ENCODE assay signal across 23 mouse cellular contexts in genomic region chr17:78889184-78889583, GRCm38 (mm10). TPM values are rescaled to one million over a fixed set of nuclear protein-coding genes. Genes with fewer than 3 reads are reported as not detected.
DNase-seq lines count a peak whose midpoint lies in the region; ATAC-seq and TF ChIP-seq lines count a peak whose summit lies in the region.
"Had no signal": no experiment of that assay in that cellular context is flagged by ENCODE, and none has a peak within 500 bp of the region (broad histone marks: within the 10 kb centered on the region; RNA-seq: fewer than 3 reads in every experiment).

No protein-coding gene starts in this region.

- H3K4me3 ChIP-seq in forebrain, embryonic 16.5 days (replicated peaks; ENCODE audit: low read length) = no peak overlapping the region
- no peak overlapping the region for H3K4me3 ChIP-seq in forebrain, embryonic 13.5 days
- H3K4me3 ChIP-seq in lung, embryonic 16.5 days (ENCODE audit: low read length) = no peak overlapping the region
- H3K4me3 ChIP-seq in hindbrain, postnatal 0 days (ENCODE audit: low read length) = no peak overlapping the region
- H3K4me3 ChIP-seq in gastrocnemius, adult 2 months = no peak overlapping the region
- H3K4me3 ChIP-seq: embryonic facial prominence, embryonic 10.5 days; heart, embryonic 15.5 days had no signal

- DNase-seq in lung, postnatal 10 days = no peak
- peak; percentile 96 to 97 for DNase-seq in cerebellum, postnatal 14 days
- peak; percentile 75 for DNase-seq in hindbrain, postnatal 0 days (ENCODE audit: low spot score)
- no peak for DNase-seq in gastrocnemius, adult 2 months
- no peak for DNase-seq in layer of hippocampus, postnatal 36 days
- DNase-seq: gastrocnemius, postnatal 25 days; kidney, adult 11 months; lung, adult 18-20 months; lung, postnatal 36 days; retina, postnatal 1 day; thymus, adult 2 months had no signal

- no peaks in the 10 kb centered on the region for H3K27me3 ChIP-seq in forebrain, embryonic 16.5 days (replicated peaks; ENCODE audit: control insufficient read depth, insufficient read depth, low read length)
- H3K27me3 ChIP-seq in forebrain, embryonic 13.5 days = no peaks in the 10 kb centered on the region
- no peaks in the 10 kb centered on the region for H3K27me3 ChIP-seq in lung, embryonic 16.5 days (ENCODE audit: control insufficient read depth, insufficient read depth, low read depth, low read length)
- H3K27me3 ChIP-seq in hindbrain, postnatal 0 days (ENCODE audit: insufficient read depth, low read length) = no peaks in the 10 kb centered on the region
- H3K27me3 ChIP-seq: heart, embryonic 15.5 days had no signal

- no peak for TF ChIP-seq CTCF in hindbrain, postnatal 0 days (IDR thresholded peaks at IDR 0.05; ENCODE audit: low read depth)
- no peak for TF ChIP-seq CTCF in gastrocnemius, adult 2 months (IDR thresholded peaks at IDR 0.05)

- H3K36me3 ChIP-seq in forebrain, embryonic 16.5 days (ENCODE audit: control insufficient read depth, insufficient read depth) = no peaks in the 10 kb centered on the region
- no peaks in the 10 kb centered on the region for H3K36me3 ChIP-seq in forebrain, embryonic 13.5 days (ENCODE audit: poor library complexity, severe bottlenecking)
- H3K36me3 ChIP-seq in lung, embryonic 16.5 days (ENCODE audit: control insufficient read depth, insufficient read depth, low read length) = no peaks in the 10 kb centered on the region
- no peaks in the 10 kb centered on the region for H3K36me3 ChIP-seq in hindbrain, postnatal 0 days (ENCODE audit: insufficient read depth, low read length)
- H3K36me3 ChIP-seq: embryonic facial prominence, embryonic 10.5 days; heart, embryonic 15.5 days had no signal

- WGBS in forebrain, embryonic 16.5 days = 33% methylated on average over 3 of the region's 3 CpGs
- 49% methylated on average over 3 of the region's 3 CpGs for WGBS in forebrain, embryonic 13.5 days
- 33% methylated on average over 3 of the region's 3 CpGs for WGBS in lung, embryonic 16.5 days
- 34% methylated on average over 3 of the region's 3 CpGs for WGBS in hindbrain, postnatal 0 days

- intact Hi-C loops in gastrocnemius, adult 2 months (cut with DNase I) = no loop called here

- ATAC-seq in forebrain, embryonic 16.5 days = peak; percentile 49
- ATAC-seq in forebrain, embryonic 13.5 days = no peak; the same call in 1 of the 2 replicates
- ATAC-seq in lung, embryonic 16.5 days (ENCODE audit: low read depth) = peak; percentile 51
- ATAC-seq in hindbrain, postnatal 0 days = peak; percentile 94

- H3K4me2 ChIP-seq in forebrain, embryonic 16.5 days (ENCODE audit: low read length) = no peak overlapping the region
- H3K4me2 ChIP-seq in forebrain, embryonic 13.5 days = no peak overlapping the region
- no peak overlapping the region for H3K4me2 ChIP-seq in lung, embryonic 16.5 days (ENCODE audit: low read depth, low read length)
- no peak overlapping the region for H3K4me2 ChIP-seq in hindbrain, postnatal 0 days (ENCODE audit: low read depth, low read length)
- H3K4me2 ChIP-seq: heart, embryonic 15.5 days had no signal

- H3K9me3 ChIP-seq in forebrain, embryonic 16.5 days (ENCODE audit: control insufficient read depth, low read length) = no peaks in the 10 kb centered on the region
- no peaks in the 10 kb centered on the region for H3K9me3 ChIP-seq in forebrain, embryonic 13.5 days (replicated peaks)
- H3K9me3 ChIP-seq in lung, embryonic 16.5 days (ENCODE audit: control insufficient read depth, low read length) = peaks cover 3% of the 10 kb centered on the region; the same call in 1 of the 2 replicates
- H3K9me3 ChIP-seq in hindbrain, postnatal 0 days (ENCODE audit: low read length) = no peaks in the 10 kb centered on the region
- H3K9me3 ChIP-seq: embryonic facial prominence, embryonic 10.5 days; heart, embryonic 15.5 days had no signal

- H3K4me1 ChIP-seq in forebrain, embryonic 16.5 days (replicated peaks; ENCODE audit: control insufficient read depth, insufficient read depth, low read length) = no peaks in the 10 kb centered on the region
- H3K4me1 ChIP-seq in forebrain, embryonic 13.5 days = no peaks in the 10 kb centered on the region
- no peaks in the 10 kb centered on the region for H3K4me1 ChIP-seq in lung, embryonic 16.5 days (replicated peaks; ENCODE audit: control insufficient read depth, insufficient read depth, low read length)
- H3K4me1 ChIP-seq in hindbrain, postnatal 0 days (ENCODE audit: insufficient read depth, low read length) = no peaks in the 10 kb centered on the region
- H3K4me1 ChIP-seq: embryonic facial prominence, embryonic 10.5 days; heart, embryonic 15.5 days had no signal

- H3K27ac ChIP-seq in forebrain, embryonic 16.5 days (ENCODE audit: low read length) = no peak overlapping the region
- H3K27ac ChIP-seq in forebrain, embryonic 13.5 days = no peak overlapping the region
- no peak overlapping the region for H3K27ac ChIP-seq in lung, embryonic 16.5 days (ENCODE audit: low read length)
- H3K27ac ChIP-seq in hindbrain, postnatal 0 days = no peak overlapping the region
- no peak overlapping the region for H3K27ac ChIP-seq in gastrocnemius, adult 2 months
- H3K27ac ChIP-seq: embryonic facial prominence, embryonic 10.5 days; heart, embryonic 15.5 days had no signal

- no peak overlapping the region for H3K9ac ChIP-seq in forebrain, embryonic 16.5 days (replicated peaks; ENCODE audit: low read depth, low read length)
- H3K9ac ChIP-seq in forebrain, embryonic 13.5 days = no peak overlapping the region
- no peak overlapping the region for H3K9ac ChIP-seq in lung, embryonic 16.5 days (ENCODE audit: low read length)
- no peak overlapping the region for H3K9ac ChIP-seq in hindbrain, postnatal 0 days (replicated peaks; ENCODE audit: low read length)
- H3K9ac ChIP-seq: heart, embryonic 15.5 days had no signal

RNA-seq across cellular contexts. Expression of gene Eif2ak2, which starts 6.8 kb away (rescaled TPM):
- polyA plus RNA-seq in forebrain, embryonic 16.5 days (2015; fragmentation: Nextera tagmentation; extraction: Ambion mirVana) = 2.2 and 3.1 TPM in 2 replicates
- polyA plus RNA-seq in forebrain, embryonic 13.5 days (2015; fragmentation: Nextera tagmentation; extraction: Ambion mirVana) = 5.2 and 5.5 TPM in 2 replicates
- polyA plus RNA-seq in lung, embryonic 16.5 days (2015; fragmentation: Nextera tagmentation; extraction: Ambion mirVana) = 10.6 and 11.0 TPM in 2 replicates
- total RNA-seq in hindbrain, postnatal 0 days (2014; rRNA removed) = 5.1 and 6.3 TPM in 2 replicates
- 5.1 and 7.8 TPM in 2 replicates for polyA plus RNA-seq in hindbrain, postnatal 0 days (2015; fragmentation: Nextera tagmentation; extraction: Ambion mirVana)
- total RNA-seq in gastrocnemius, adult 2 months (2021) = 1 to 10 TPM; 3.6 to 4.0 TPM
- total RNA-seq in layer of hippocampus, postnatal 36 days (2021) = 1 to 10 TPM; 4.3 to 4.8 TPM

RNA-seq across cellular contexts. Expression of gene Sult6b1, which starts 17.6 kb away (rescaled TPM):
- not detected in 2 replicates for polyA plus RNA-seq in forebrain, embryonic 16.5 days (2015; fragmentation: Nextera tagmentation; extraction: Ambion mirVana)
- polyA plus RNA-seq in forebrain, embryonic 13.5 days (2015; fragmentation: Nextera tagmentation; extraction: Ambion mirVana) = 0.14 TPM in 1 of 2 replicates, not detected in the other
- polyA plus RNA-seq in lung, embryonic 16.5 days (2015; fragmentation: Nextera tagmentation; extraction: Ambion mirVana) = 0.34 TPM in 1 of 2 replicates, not detected in the other
- total RNA-seq in hindbrain, postnatal 0 days (2014; rRNA removed) = not detected in 2 replicates
- polyA plus RNA-seq in hindbrain, postnatal 0 days (2015; fragmentation: Nextera tagmentation; extraction: Ambion mirVana) = 0.39 and 0.55 TPM in 2 replicates
- not detected for total RNA-seq in gastrocnemius, adult 2 months (2021)
- total RNA-seq in layer of hippocampus, postnatal 36 days (2021) = not detected
- total RNA-seq: common myeloid progenitor, adult 5-6 weeks; gastrocnemius, postnatal 25 days; heart, adult 8-10 months; layer of hippocampus, postnatal 14 days; left cerebral cortex, postnatal 25 days; liver, adult 2 months had no signal
- polyA plus RNA-seq: adrenal gland, adult 2 months; kidney, embryonic 16.5 days; liver, adult 2 months; thymus, adult 2 months had no signal

RNA-seq across cellular contexts. Expression of gene Cebpzos, which starts 27.1 kb away (rescaled TPM):
- polyA plus RNA-seq in forebrain, embryonic 16.5 days (2015; fragmentation: Nextera tagmentation; extraction: Ambion mirVana) = 100 and 108 TPM in 2 replicates
- polyA plus RNA-seq in forebrain, embryonic 13.5 days (2015; fragmentation: Nextera tagmentation; extraction: Ambion mirVana) = 114 and 133 TPM in 2 replicates
- 80.7 and 95.5 TPM in 2 replicates for polyA plus RNA-seq in lung, embryonic 16.5 days (2015; fragmentation: Nextera tagmentation; extraction: Ambion mirVana)
- 18.5 and 32.6 TPM in 2 replicates for total RNA-seq in hindbrain, postnatal 0 days (2014; rRNA removed)
- polyA plus RNA-seq in hindbrain, postnatal 0 days (2015; fragmentation: Nextera tagmentation; extraction: Ambion mirVana) = 140 and 149 TPM in 2 replicates
- 10 to 100 TPM; 36.5 to 48.7 TPM for total RNA-seq in gastrocnemius, adult 2 months (2021)
- 10 to 100 TPM; 26.8 to 27.6 TPM for total RNA-seq in layer of hippocampus, postnatal 36 days (2021)

RNA-seq across cellular contexts. Expression of gene Cebpz, which starts 47.7 kb away (rescaled TPM):
- polyA plus RNA-seq in forebrain, embryonic 16.5 days (2015; fragmentation: Nextera tagmentation; extraction: Ambion mirVana) = 50.5 and 58.2 TPM in 2 replicates
- polyA plus RNA-seq in forebrain, embryonic 13.5 days (2015; fragmentation: Nextera tagmentation; extraction: Ambion mirVana) = 65.1 and 72.3 TPM in 2 replicates
- polyA plus RNA-seq in lung, embryonic 16.5 days (2015; fragmentation: Nextera tagmentation; extraction: Ambion mirVana) = 44.2 and 56.1 TPM in 2 replicates
- 11.0 and 13.5 TPM in 2 replicates for total RNA-seq in hindbrain, postnatal 0 days (2014; rRNA removed)
- 46.4 and 54.0 TPM in 2 replicates for polyA plus RNA-seq in hindbrain, postnatal 0 days (2015; fragmentation: Nextera tagmentation; extraction: Ambion mirVana)
- 10 to 100 TPM; 26.2 to 27.5 TPM for total RNA-seq in gastrocnemius, adult 2 months (2021)
- 10 to 100 TPM; 32.2 to 38.3 TPM for total RNA-seq in layer of hippocampus, postnatal 36 days (2021)

RNA-seq across cellular contexts. Expression of gene Ndufaf7, which starts 47.8 kb away (rescaled TPM):
- polyA plus RNA-seq in forebrain, embryonic 16.5 days (2015; fragmentation: Nextera tagmentation; extraction: Ambion mirVana) = 67.7 and 68.9 TPM in 2 replicates
- polyA plus RNA-seq in forebrain, embryonic 13.5 days (2015; fragmentation: Nextera tagmentation; extraction: Ambion mirVana) = 53.8 and 59.1 TPM in 2 replicates
- 54.0 and 56.8 TPM in 2 replicates for polyA plus RNA-seq in lung, embryonic 16.5 days (2015; fragmentation: Nextera tagmentation; extraction: Ambion mirVana)
- 19.7 and 28.3 TPM in 2 replicates for total RNA-seq in hindbrain, postnatal 0 days (2014; rRNA removed)
- 59.9 and 61.6 TPM in 2 replicates for polyA plus RNA-seq in hindbrain, postnatal 0 days (2015; fragmentation: Nextera tagmentation; extraction: Ambion mirVana)
- total RNA-seq in gastrocnemius, adult 2 months (2021) = 10 to 100 TPM; 22.0 to 31.8 TPM
- 10 to 100 TPM; 51.9 to 61.6 TPM for total RNA-seq in layer of hippocampus, postnatal 36 days (2021)

Comparison
In these comparisons a context has a peak if more than half of its experiments do, and no peak if none do; other contexts are left out.
1. DNase-seq: peak in cerebellum, postnatal 14 days (2 of 2) and hindbrain, postnatal 0 days (single experiment); none in lung, postnatal 10 days (single experiment), gastrocnemius, adult 2 months (single experiment) and layer of hippocampus, postnatal 36 days (0 of 2).